Mouse (Mus musculus) frontal cortex, adult 2 months (tissue): ENCODE measurements around the gene Tceanc2. TPM values are rescaled to one million over a fixed set of nuclear protein-coding genes. Genes with fewer than 3 reads are reported as not detected.
"Not testable (repeated sequence)": the region's sequence is repeated elsewhere in the genome, so short reads cannot be mapped to it uniquely, and the experiment has no call there.

Source experiments
- DNase-seq, 2 experiments: peaks; one replicate each; pipeline ENCODE4 v3.0.0; 2022; ENCODE audit warnings: low spot score in 1 of 2; ENCODE audit errors: extremely low spot score in 1 of 2
- polyA plus RNA-seq: library from polyadenylated mRNA; depleted of rRNA; stranded (reverse); fragments of >200 nt; gene quantifications from 2 replicates; pipeline ENCODE4 v1.2.3, GENCODE M21; 2012

The Tceanc2 gene
- polyA plus RNA-seq, 1 experiment, result 8.1 TPM

GRCm38 (mm10) chr4:107129373-107129772, 49.5 kb downstream of the Tceanc2 start:
- DNase-seq, result no peak

GRCm38 (mm10) chr4:107127901-107128669, 50.8 kb downstream of the Tceanc2 start:
- no peak for DNase-seq

- no peak for DNase-seq
Measured at GRCm38 (mm10) chr4:107126891-107127524, 51.9 kb downstream of the Tceanc2 start.

- DNase-seq, result no peak
Measured at GRCm38 (mm10) chr4:107126389-107126788, 52.5 kb downstream of the Tceanc2 start.

GRCm38 (mm10) chr4:107125101-107125500, 53.8 kb downstream of the Tceanc2 start:
- no peak for DNase-seq

- peak in 1 of 2 experiments; percentile 57 for DNase-seq
Measured at GRCm38 (mm10) chr4:107124376-107124775, 54.5 kb downstream of the Tceanc2 start.

- DNase-seq, result no peak
Measured at GRCm38 (mm10) chr4:107121165-107121943, 57.6 kb downstream of the Tceanc2 start.

- no peak for DNase-seq
Measured at GRCm38 (mm10) chr4:107120676-107121075, 58.2 kb downstream of the Tceanc2 start.

GRCm38 (mm10) chr4:107119056-107119455, 59.9 kb downstream of the Tceanc2 start:
- no peak for DNase-seq

GRCm38 (mm10) chr4:107117741-107118385, 61.1 kb downstream of the Tceanc2 start:
- no peak for DNase-seq

GRCm38 (mm10) chr4:107114278-107114677, 64.6 kb downstream of the Tceanc2 start:
- DNase-seq, result no peak

GRCm38 (mm10) chr4:107109181-107109580, 69.7 kb downstream of the Tceanc2 start:
- DNase-seq, result not testable (repeated sequence)

- peak in 1 of 2 experiments; percentile 55 for DNase-seq
Measured at GRCm38 (mm10) chr4:107108291-107108731, 70.6 kb downstream of the Tceanc2 start.

- DNase-seq, result no peak
Measured at GRCm38 (mm10) chr4:107106777-107107176, 72.1 kb downstream of the Tceanc2 start.

GRCm38 (mm10) chr4:107102220-107102619, 76.7 kb downstream of the Tceanc2 start:
- DNase-seq, result no peak

GRCm38 (mm10) chr4:107098791-107099525, 80.0 kb downstream of the Tceanc2 start:
- DNase-seq, result no peak

- DNase-seq, result no peak
Measured at GRCm38 (mm10) chr4:107098375-107098774, 80.5 kb downstream of the Tceanc2 start.

- DNase-seq, result no peak
Measured at GRCm38 (mm10) chr4:107097871-107098270, 81.0 kb downstream of the Tceanc2 start.

GRCm38 (mm10) chr4:107096841-107097373, 82.0 kb downstream of the Tceanc2 start, which contains the start of gene Cdcp2:
Gene Cdcp2 (plus strand): TSS chr4:107096891.
- no peak for DNase-seq

- DNase-seq, result no peak
Measured at GRCm38 (mm10) chr4:107096043-107096442, 82.9 kb downstream of the Tceanc2 start.
